Mouse (Mus musculus): ENCODE data around the gene Tas2r134. TPM values are rescaled to one million over a fixed set of nuclear protein-coding genes. Genes with fewer than 3 reads are reported as not detected.

Gene Tas2r134
- polyA plus RNA-seq, 2 experiments from 2014 or later: not detected

DNA sequence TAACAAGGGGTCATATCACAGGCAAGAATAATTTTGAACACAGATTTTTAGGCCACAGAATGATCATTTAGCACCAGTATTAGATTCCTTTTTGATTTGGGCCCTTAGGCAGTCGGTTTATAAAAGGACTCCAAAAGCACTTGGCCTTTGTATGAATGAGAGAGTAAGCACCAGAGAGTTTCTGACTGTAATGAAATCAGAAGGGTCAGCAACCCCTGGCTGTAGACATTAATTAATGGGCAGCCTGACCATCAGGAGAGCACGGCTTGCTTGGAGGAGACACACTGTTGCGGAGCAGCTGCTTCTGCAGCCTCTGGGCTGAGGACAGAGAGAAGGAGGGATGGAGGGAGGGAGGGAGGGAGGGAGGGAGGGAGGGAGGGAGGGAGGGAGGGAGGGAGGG, 30.4 kb downstream of the Tas2r134 start:
- ATAC-seq: no peak

DNA sequence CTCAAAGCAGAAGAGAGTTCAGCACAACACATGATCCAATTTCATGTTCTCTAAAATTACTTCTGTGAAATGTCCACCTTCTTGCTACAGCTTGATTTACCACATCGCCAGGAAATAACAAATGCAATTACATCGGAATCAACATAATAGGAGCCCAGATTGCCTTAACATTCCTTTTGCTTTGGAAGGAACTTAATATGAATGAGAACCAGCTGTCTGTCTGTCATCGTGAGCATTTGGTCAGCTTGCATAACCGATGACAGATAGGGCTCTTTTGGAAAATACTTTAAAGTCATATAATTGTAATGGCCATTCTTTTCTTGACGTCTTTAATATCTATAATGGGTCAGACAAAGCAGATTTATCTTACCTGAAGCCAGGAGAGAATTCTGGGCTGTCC, 31.0 kb downstream of the Tas2r134 start:
- no peak for ATAC-seq

GRCm38 (mm10) chr2:51674321-51674720, 47.0 kb downstream of the Tas2r134 start:
- no peak for ATAC-seq

All from CD4-positive, CD25-positive, alpha-beta regulatory T cell, adult 4 months (primary cell).